Mouse (Mus musculus) thymus, adult 2 months (tissue): ENCODE measurements around the gene Spns1.

Source experiments
- CTCF ChIP-seq: fragments of 200-500 bp; IDR thresholded peaks from 2 replicates; pipeline ENCODE4 v1.5.1; 2012; ENCODE audit warnings: mild to moderate bottlenecking, control low read depth, low read length, moderate library complexity, borderline replicate concordance; ENCODE audit not compliant: control insufficient read depth, poor library complexity, insufficient read depth; ENCODE audit errors: extremely low read depth
- POLR2A ChIP-seq: fragments of 200-500 bp; IDR thresholded peaks from 2 replicates; pipeline ENCODE4 v1.6.1; 2012; ENCODE audit warnings: mild to moderate bottlenecking, low read length, control low read depth, moderate library complexity; ENCODE audit not compliant: control insufficient read depth, poor library complexity, insufficient read depth; ENCODE audit errors: extremely low read depth

DNA sequence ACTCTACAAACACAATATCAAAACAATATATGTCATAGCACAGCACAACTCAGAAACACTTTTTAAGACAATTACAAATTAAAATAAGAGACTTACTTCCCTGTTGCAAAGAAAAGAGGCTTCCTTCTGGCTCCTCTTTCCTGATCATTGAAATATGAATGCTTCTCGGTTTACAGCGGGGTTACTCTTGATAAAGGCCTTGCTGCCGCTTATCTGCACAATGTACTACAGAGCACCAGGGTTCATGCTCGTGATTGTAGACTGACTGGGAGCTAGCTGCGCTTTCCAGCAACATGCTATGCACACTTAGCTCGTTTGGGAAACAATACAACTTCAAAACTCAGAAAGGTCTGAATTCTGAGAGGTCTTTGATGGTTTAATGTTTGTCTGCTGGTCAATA lies 20.0 kb upstream of the Spns1 start:
- TF ChIP-seq CTCF (no peak), POLR2A (no peak)
